Mouse (Mus musculus) kidney, postnatal 25 days (tissue): Measurements from ENCODE around the gene Rarb.
A peak's percentile ranks its signal among the peaks of the same experiment; 100 is the strongest.
"Not testable (repeated sequence)": the region's sequence is repeated elsewhere in the genome, so short reads cannot be mapped to it uniquely, and the experiment has no call there.

Experiments
- DNase-seq, 2 experiments: peaks; one replicate each; pipeline ENCODE4 v3.0.0; 2021; ENCODE audit warnings: mixed read lengths in 2 of 2

Gene Rarb

GRCm38 (mm10) chr14:16818602-16819250 is at the start of gene Rarb:
Gene Rarb (minus strand): TSS chr14:16819156.
- DNase-seq, result peak; percentile 38 to 42

GRCm38 (mm10) chr14:16842036-16842435 is 23.1 kb upstream of the Rarb start:
- no peak for DNase-seq

GRCm38 (mm10) chr14:16841597-16841989 is 22.6 kb upstream of the Rarb start:
- no peak for DNase-seq

GRCm38 (mm10) chr14:16840951-16841596 is 22.1 kb upstream of the Rarb start:
- DNase-seq, result peak; percentile 71 to 76

- no peak for DNase-seq
These were observed 21.2 kb upstream of the Rarb start for GRCm38 (mm10) chr14:16840135-16840534.

GRCm38 (mm10) chr14:16815096-16815741 is 3.7 kb downstream of the Rarb start:
- no peak for DNase-seq

GRCm38 (mm10) chr14:16806155-16806554 is 12.8 kb downstream of the Rarb start:
- DNase-seq, result no peak

- no peak for DNase-seq
These were observed 28.8 kb downstream of the Rarb start for GRCm38 (mm10) chr14:16790161-16790560.

GRCm38 (mm10) chr14:16781942-16782541 is 36.9 kb downstream of the Rarb start:
- DNase-seq, result no peak

GRCm38 (mm10) chr14:16776723-16777381 is 42.1 kb downstream of the Rarb start:
- DNase-seq, result no peak

- peak; percentile 21 to 35 for DNase-seq
These were observed 46.0 kb downstream of the Rarb start for GRCm38 (mm10) chr14:16772927-16773326.

GRCm38 (mm10) chr14:16765891-16766290 is 53.1 kb downstream of the Rarb start:
- DNase-seq, result no peak

- no peak for DNase-seq
These were observed 56.2 kb downstream of the Rarb start for GRCm38 (mm10) chr14:16762773-16763172.

- no peak for DNase-seq
These were observed 60.1 kb downstream of the Rarb start for GRCm38 (mm10) chr14:16758773-16759434.

GRCm38 (mm10) chr14:16755601-16756000 is 63.4 kb downstream of the Rarb start:
- DNase-seq, result not testable (repeated sequence)

- no peak for DNase-seq
These were observed 66.3 kb downstream of the Rarb start for GRCm38 (mm10) chr14:16752648-16753047.

GRCm38 (mm10) chr14:16746982-16747578 is 71.9 kb downstream of the Rarb start:
- no peak for DNase-seq

GRCm38 (mm10) chr14:16740982-16741739 is 77.8 kb downstream of the Rarb start:
- no peak for DNase-seq

GRCm38 (mm10) chr14:16738538-16738937 is 80.4 kb downstream of the Rarb start:
- DNase-seq, result no peak

GRCm38 (mm10) chr14:16737781-16738180 is 81.2 kb downstream of the Rarb start:
- DNase-seq, result no peak

GRCm38 (mm10) chr14:16735331-16736012 is 83.5 kb downstream of the Rarb start:
- DNase-seq, result peak in 1 of 2 experiments; percentile 3
